Mouse (Mus musculus) lung, postnatal 25 days (tissue): ENCODE results near the gene Lactb.

Experiments used
- DNase-seq: peaks from one replicate; pipeline ENCODE4 v3.0.0; 2022; ENCODE audit warnings: low spot score

Gene Lactb

GRCm38 (mm10) chr9:66975239-66975645 lies at the start of gene Lactb:
TSS of gene Lactb (minus strand) at chr9:66975484.
- DNase-seq, result peak; percentile 95

GRCm38 (mm10) chr9:67023371-67023770 lies 48.1 kb upstream of the Lactb start:
- DNase-seq, result no peak

- no peak for DNase-seq
Measured at GRCm38 (mm10) chr9:67020063-67020462, 44.8 kb upstream of the Lactb start.

- no peak for DNase-seq
Measured at GRCm38 (mm10) chr9:67013501-67013900, 38.2 kb upstream of the Lactb start.

- peak; percentile 52 for DNase-seq
Measured at GRCm38 (mm10) chr9:67012470-67012869, 37.2 kb upstream of the Lactb start.

- peak; percentile 67 for DNase-seq
Measured at GRCm38 (mm10) chr9:67011483-67011882, 36.2 kb upstream of the Lactb start.

GRCm38 (mm10) chr9:67008781-67009180 lies 33.5 kb upstream of the Lactb start:
- DNase-seq, result no peak

- no peak for DNase-seq
Measured at GRCm38 (mm10) chr9:67006376-67006775, 31.1 kb upstream of the Lactb start.

GRCm38 (mm10) chr9:67005161-67005742 lies 30.0 kb upstream of the Lactb start:
- no peak for DNase-seq

GRCm38 (mm10) chr9:67003656-67004055 lies 28.4 kb upstream of the Lactb start:
- DNase-seq, result no peak

GRCm38 (mm10) chr9:67003156-67003555 lies 27.9 kb upstream of the Lactb start:
- no peak for DNase-seq

- DNase-seq, result no peak
Measured at GRCm38 (mm10) chr9:67001506-67001905, 26.2 kb upstream of the Lactb start.

GRCm38 (mm10) chr9:67001050-67001449 lies 25.8 kb upstream of the Lactb start:
- peak; percentile 87 for DNase-seq

- DNase-seq, result no peak
Measured at GRCm38 (mm10) chr9:66999698-67000097, 24.4 kb upstream of the Lactb start.

- no peak for DNase-seq
Measured at GRCm38 (mm10) chr9:66991750-66992410, 16.6 kb upstream of the Lactb start.

- DNase-seq, result no peak
Measured at GRCm38 (mm10) chr9:66991021-66991749, 15.9 kb upstream of the Lactb start.

- DNase-seq, result no peak
Measured at GRCm38 (mm10) chr9:66990046-66990445, 14.8 kb upstream of the Lactb start.

- no peak for DNase-seq
Measured at GRCm38 (mm10) chr9:66989581-66989980, 14.3 kb upstream of the Lactb start.

- no peak for DNase-seq
Measured at GRCm38 (mm10) chr9:66988888-66989414, 13.7 kb upstream of the Lactb start.

- no peak for DNase-seq
Measured at GRCm38 (mm10) chr9:66988198-66988887, 13.1 kb upstream of the Lactb start.

GRCm38 (mm10) chr9:66985377-66985776 lies 10.1 kb upstream of the Lactb start:
- no peak for DNase-seq

GRCm38 (mm10) chr9:66982085-66982484 lies 6.8 kb upstream of the Lactb start:
- DNase-seq, result no peak
